Mouse (Mus musculus): ENCODE results near the gene Tes.

Tes gene

GRCm38 (mm10) chr6:17077720-17078119 is 12.8 kb downstream of the Tes start:
- no peak for DNase-seq (ENCODE audit: low spot score in 2 of 2)

DNA sequence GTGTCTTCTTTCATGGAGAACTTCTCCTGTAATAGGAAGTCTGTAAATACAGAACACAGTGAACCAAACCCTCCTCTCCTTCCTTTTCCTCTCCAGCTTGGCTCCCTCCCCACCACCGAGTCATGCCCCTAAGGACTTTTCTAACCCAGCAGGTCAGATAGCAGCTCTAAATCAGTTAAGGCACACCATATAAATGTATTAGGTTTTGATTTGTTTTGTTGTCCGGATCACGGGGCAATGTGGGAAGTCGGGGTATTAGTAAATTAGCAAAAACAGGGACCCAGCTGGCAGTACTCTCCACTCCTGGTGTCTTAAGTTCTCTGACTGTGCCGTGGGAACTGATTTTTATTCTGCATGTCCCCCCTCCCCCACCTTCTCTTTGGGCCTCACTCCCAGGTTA is 14.4 kb downstream of the Tes start:
- DNase-seq (ENCODE audit: low spot score in 2 of 2) = peak; percentile 4 to 35

DNA sequence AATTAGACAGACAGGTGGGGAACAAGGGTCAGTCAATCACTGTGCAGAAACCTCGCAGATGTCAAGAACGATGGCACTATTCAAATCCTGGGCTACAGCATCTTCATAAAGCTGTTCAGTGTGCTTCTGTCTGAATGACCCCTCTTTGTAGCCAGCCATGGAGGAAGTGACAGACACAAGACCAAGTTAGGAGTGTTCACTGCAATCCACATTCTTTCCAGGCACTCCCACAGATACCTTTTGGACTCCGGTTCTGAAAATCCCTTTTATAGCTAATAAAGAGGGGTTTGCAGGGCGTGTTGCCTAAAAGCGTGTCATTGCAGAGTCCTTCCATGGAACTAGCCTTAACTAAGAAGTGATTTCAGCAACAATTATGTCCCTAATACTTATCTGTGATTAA is 14.9 kb downstream of the Tes start:
- no peak for DNase-seq (ENCODE audit: low spot score in 2 of 2)

GRCm38 (mm10) chr6:17082238-17082637 is 17.3 kb downstream of the Tes start:
- DNase-seq (ENCODE audit: low spot score in 2 of 2) = no peak

GRCm38 (mm10) chr6:17082800-17083199 is 17.9 kb downstream of the Tes start:
- no peak for DNase-seq (ENCODE audit: low spot score in 2 of 2)

DNA sequence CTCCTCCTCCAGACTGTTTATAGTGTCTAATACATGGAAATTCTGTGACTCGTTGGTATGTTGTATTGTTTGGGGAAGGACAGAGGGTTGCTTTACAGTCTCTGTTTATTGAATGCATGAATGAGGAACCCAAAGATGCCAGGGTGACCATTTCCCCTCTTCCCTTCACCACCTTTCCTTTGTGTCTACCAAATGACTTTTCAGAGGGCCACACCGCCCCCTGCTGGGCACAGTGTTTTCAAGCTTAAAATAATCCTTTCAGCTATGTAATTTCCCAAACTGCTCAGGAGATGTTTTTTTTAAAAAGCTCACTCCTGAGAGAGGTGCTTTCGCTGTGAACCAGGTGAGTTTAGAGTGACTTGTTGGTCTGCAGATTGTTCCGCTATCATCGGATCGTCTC is 22.5 kb downstream of the Tes start:
- DNase-seq (ENCODE audit: low spot score in 2 of 2) = peak in 1 of 2 experiments; percentile 39

- DNase-seq (ENCODE audit: low spot score in 2 of 2) = no peak
Measured at GRCm38 (mm10) chr6:17097301-17097700, 32.4 kb downstream of the Tes start.

DNA sequence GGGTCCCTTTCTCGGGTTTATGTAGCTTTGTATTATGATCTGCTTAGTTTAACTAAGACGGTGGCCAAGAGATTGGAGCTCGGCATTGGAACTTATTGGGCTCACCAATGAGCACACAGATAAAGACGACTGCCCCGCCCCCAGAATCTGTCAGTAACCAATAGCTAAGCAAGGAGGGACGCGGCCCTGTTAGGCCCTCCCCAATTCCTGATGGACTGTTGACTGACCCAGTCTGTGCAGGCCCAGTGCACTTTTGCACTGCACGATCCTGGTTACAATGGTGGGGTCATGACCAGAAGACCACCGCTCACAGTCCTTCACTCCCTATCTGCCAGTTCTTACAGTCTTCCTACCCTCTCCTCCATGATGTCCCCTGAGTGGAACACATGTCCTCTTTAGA is 33.6 kb downstream of the Tes start:
- no peak for DNase-seq (ENCODE audit: low spot score in 2 of 2)

- DNase-seq (ENCODE audit: low spot score in 2 of 2) = no peak
Measured at GRCm38 (mm10) chr6:17099477-17100130, 34.7 kb downstream of the Tes start.

- peak in 1 of 2 experiments; percentile 47 for DNase-seq (ENCODE audit: low spot score in 2 of 2)
Measured at GRCm38 (mm10) chr6:17105714-17106113, 40.8 kb downstream of the Tes start.

DNA sequence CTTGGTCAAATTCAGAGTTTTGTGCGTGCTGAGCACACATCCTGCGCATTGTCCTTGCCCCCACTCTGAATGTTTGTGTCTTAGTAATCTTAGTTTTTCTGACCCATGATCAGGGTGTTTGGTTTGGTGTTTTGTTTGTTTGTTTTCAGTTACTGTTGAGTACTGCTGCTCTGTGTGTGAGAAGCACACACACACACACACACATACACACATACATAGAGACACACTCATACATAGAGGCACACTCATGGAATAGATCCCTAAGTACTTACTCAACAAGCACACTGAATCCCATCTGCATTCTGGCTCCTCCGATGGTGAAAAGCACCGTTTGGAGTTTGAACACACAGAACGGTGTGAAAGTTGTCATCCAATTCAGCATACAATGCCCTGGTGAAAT is 41.5 kb downstream of the Tes start:
- DNase-seq (ENCODE audit: low spot score in 2 of 2) = no peak

DNA sequence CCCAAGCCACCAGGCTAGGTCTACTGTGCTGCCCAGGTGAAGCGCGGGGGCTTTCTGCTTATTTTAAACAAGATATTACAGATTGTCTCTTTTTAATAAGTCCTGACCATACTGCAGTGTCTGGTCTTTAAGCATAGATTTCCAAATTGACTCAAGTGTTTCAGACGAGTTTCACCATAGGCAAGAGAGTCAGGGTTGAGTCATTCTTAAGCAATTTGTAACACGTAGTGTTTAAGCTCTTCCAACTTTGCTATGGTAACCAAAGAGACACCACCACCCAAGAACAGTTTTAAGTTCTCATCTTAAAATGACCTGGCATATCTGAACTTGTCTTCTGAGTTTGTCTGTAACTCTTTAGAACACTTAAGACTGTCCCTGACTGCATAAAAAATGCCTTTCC is 44.3 kb downstream of the Tes start:
- no peak for DNase-seq (ENCODE audit: low spot score in 2 of 2)

- peak; percentile 39 to 42 for DNase-seq (ENCODE audit: low spot score in 2 of 2)
Measured at GRCm38 (mm10) chr6:17110564-17111100, 45.7 kb downstream of the Tes start.

DNA sequence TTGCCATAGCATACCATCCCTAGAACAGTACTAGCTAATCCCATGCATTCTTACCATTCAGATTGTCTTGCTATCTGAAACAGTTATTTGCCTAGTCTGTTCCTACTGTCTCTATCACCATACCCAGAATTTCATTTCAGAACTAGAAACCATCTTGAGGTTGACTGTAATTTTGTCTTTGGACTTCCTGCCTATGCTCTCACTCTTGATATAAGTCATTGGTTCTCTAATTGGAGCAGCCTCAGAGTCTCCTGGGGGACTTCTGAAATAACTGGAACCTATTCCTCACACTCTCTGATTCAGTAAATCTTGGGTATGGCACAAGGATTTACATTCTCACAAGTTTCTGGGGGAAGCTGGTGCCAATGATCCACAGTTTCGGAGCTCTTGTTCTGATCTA is 47.1 kb downstream of the Tes start:
- no peak for DNase-seq (ENCODE audit: low spot score in 2 of 2)

GRCm38 (mm10) chr6:17112990-17113389 is 48.0 kb downstream of the Tes start:
- no peak for DNase-seq (ENCODE audit: low spot score in 2 of 2)

DNA sequence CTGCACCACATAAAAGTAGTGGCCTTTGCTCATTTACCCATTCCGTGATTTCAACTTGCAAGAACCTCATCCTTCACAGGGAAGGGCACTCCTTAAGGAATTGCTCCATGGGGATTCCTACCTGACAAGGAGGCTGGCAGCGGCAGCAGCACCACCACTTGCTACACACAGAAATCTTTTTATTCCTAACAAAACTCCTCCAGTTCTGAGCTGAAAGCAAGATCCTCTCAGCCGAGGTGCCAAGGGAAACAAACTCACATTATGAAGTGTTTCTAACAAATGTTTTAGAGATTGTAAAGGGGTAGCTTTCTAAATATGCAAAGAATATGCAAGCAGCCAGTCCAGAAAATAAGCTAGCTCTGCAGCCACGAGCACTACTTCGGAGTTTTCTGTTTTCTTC is 49.6 kb downstream of the Tes start:
- DNase-seq (ENCODE audit: low spot score in 2 of 2) = no peak

- DNase-seq (ENCODE audit: low spot score in 2 of 2) = no peak
Measured at GRCm38 (mm10) chr6:17115046-17115790, 50.3 kb downstream of the Tes start.

GRCm38 (mm10) chr6:17119521-17120232 is 54.7 kb downstream of the Tes start:
- no peak for DNase-seq (ENCODE audit: low spot score in 2 of 2)

GRCm38 (mm10) chr6:17140021-17140420 is 75.1 kb downstream of the Tes start:
- no peak for DNase-seq (ENCODE audit: low spot score in 2 of 2)

DNA sequence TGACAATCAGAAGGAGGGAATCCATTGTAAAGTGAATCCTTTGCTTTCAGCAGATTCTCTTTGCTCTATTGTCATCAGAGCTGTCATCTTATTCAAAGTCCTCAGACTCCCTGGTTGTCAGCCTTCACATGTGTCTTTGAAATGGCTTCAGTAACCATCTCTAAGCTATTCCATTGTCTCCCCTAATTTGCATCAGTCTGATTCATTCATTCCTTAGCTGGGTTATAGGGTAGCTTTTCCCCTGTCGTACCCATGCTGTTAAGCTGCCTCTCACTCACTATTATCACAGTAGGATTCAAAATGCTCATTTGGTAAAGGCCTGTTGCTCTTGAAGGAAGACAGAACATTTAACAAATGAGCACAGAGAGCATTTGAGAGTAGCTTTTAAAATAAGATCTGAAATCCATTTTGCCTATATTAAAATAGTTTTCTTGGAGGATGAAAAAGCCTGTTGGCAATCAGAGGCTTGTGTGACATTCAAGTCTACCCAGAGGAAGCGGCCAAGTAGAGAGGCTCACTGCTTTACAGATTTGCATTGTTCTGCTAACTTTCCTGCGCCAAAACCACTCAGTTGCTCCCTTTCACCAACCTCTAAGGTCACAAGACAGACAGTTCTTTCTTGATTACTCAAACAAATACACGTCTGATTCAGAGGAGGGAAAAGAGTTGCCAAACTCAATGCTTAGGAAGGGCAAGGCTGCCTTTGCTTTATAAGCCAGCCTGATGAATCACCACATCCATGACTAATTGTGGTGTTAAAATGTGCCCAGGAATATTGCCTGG is 77.8 kb downstream of the Tes start:
- DNase-seq (ENCODE audit: low spot score in 2 of 2) = no peak

DNA sequence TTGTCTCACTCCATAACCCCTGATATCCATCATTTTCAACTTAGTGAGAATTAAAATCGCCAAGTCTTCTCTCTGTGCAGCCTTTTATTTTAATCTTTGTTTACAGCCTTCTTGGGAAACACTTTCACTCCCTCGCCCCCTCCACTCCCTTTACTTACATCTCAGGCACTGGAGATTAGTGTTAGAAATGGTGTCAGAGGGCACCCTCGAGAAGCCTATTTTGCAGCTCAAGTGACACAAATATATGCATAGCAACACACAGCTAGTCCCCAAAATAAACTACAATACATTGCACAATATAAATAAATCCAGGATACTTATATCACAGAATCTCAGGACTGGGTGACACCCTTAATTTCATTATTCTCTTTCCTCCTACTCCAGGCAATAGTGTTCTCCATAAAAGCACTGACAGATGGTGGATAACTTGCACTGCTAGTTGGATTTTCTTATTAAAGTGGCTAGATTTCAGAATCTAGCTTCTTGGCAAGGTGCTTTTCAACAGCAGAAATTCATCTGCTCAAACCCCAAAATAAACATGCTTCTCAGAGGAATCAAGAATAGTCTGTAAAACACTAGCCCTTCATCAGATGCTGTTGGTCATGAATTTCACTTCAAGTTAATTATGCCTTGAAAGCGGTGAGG is 86.2 kb downstream of the Tes start:
- no peak for DNase-seq (ENCODE audit: low spot score in 2 of 2)

All from heart, adult 9 months (tissue).